Mouse (Mus musculus) MEL-GATA-1-ER (cell line): Measurements from ENCODE around the gene Cacna1e.

Source experiments
- DNase-seq: peaks from one replicate; pipeline ENCODE4 v3.0.0-alpha.2; 2012; ENCODE audit warnings: low read depth; ENCODE audit errors: extremely low read depth

The Cacna1e gene

GRCm38 (mm10) chr1:154715596-154715995 is 168.7 kb downstream of the Cacna1e start:
- DNase-seq = no peak

GRCm38 (mm10) chr1:154712747-154713146 is 171.6 kb downstream of the Cacna1e start:
- no peak for DNase-seq

GRCm38 (mm10) chr1:154707584-154708290 is 176.6 kb downstream of the Cacna1e start:
- no peak for DNase-seq

GRCm38 (mm10) chr1:154706974-154707373 is 177.3 kb downstream of the Cacna1e start:
- DNase-seq = no peak

GRCm38 (mm10) chr1:154705882-154706565 is 178.3 kb downstream of the Cacna1e start:
- DNase-seq = no peak

GRCm38 (mm10) chr1:154704558-154705185 is 179.6 kb downstream of the Cacna1e start:
- no peak for DNase-seq

GRCm38 (mm10) chr1:154702623-154703022 is 181.7 kb downstream of the Cacna1e start:
- DNase-seq = no peak

- no peak for DNase-seq
These were observed 195.2 kb downstream of the Cacna1e start for GRCm38 (mm10) chr1:154688876-154689665.

- DNase-seq = no peak
These were observed 197.4 kb downstream of the Cacna1e start for GRCm38 (mm10) chr1:154686861-154687260.

GRCm38 (mm10) chr1:154683477-154684106 is 200.7 kb downstream of the Cacna1e start:
- no peak for DNase-seq

- no peak for DNase-seq
These were observed 205.3 kb downstream of the Cacna1e start for GRCm38 (mm10) chr1:154678989-154679388.

GRCm38 (mm10) chr1:154678151-154678550 is 206.2 kb downstream of the Cacna1e start:
- DNase-seq = no peak

GRCm38 (mm10) chr1:154677677-154678076 is 206.6 kb downstream of the Cacna1e start:
- no peak for DNase-seq

GRCm38 (mm10) chr1:154663721-154664120 is 220.6 kb downstream of the Cacna1e start:
- no peak for DNase-seq

GRCm38 (mm10) chr1:154661977-154662376 is 222.3 kb downstream of the Cacna1e start:
- no peak for DNase-seq

- no peak for DNase-seq
These were observed 223.0 kb downstream of the Cacna1e start for GRCm38 (mm10) chr1:154661221-154661864.

- DNase-seq = no peak
These were observed 226.9 kb downstream of the Cacna1e start for GRCm38 (mm10) chr1:154657366-154657765.

- no peak for DNase-seq
These were observed 230.3 kb downstream of the Cacna1e start for GRCm38 (mm10) chr1:154653951-154654350.

GRCm38 (mm10) chr1:154646156-154646950 is 237.9 kb downstream of the Cacna1e start:
- no peak for DNase-seq

GRCm38 (mm10) chr1:154637821-154638220 is 246.5 kb downstream of the Cacna1e start:
- no peak for DNase-seq
